Mouse (Mus musculus) liver, postnatal 0 days (tissue): ENCODE results near the gene Spry1.

ENCODE experiments used
- CTCF ChIP-seq: sonication (generic); IDR thresholded peaks from 2 replicates; pipeline ENCODE4 v1.5.1; 2016; ENCODE audit warnings: antibody characterized with exemption, low read depth
- EP300 ChIP-seq: IDR thresholded peaks from 2 replicates; pipeline ENCODE4 v1.6.1; 2016; ENCODE audit warnings: antibody characterized with exemption, low read depth, mild to moderate bottlenecking

DNA sequence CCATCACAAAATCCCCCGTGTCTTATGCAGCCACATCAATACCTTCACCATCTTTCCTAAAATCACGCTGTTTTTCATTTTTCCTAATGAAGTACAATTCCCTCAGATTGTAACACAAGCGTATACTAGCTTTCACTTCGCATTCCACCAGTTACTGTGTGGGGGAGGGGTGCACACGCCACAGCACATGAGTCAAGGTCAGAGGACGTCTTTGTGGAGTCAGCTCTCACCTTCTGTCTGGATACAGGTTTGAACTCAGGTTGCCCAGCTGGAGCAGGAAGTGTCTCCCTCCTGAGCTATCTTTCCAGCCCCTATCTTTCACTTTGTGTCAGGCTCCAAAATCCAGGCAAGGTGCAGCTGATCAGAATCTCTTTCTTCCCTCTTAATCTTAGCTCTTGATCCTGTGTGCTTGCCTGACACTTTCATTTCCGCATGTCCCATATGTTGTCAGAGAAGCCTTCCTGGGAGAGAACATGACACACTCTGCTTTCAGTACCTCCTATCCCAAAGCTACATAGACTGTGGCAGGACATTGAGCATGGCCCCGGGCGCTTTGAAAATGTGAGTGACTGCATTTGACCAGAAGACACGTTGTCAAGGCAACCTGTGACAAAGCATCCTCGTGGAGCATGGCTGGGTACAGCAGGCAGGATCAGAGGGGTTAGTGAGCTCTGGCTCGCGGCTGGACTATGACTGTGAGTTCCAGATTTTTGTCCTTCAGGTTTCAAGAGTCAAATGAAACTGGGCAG, 33.9 kb downstream of the Spry1 start:
- no peak for TF ChIP-seq CTCF
- TF ChIP-seq EP300 = no peak
